Mouse (Mus musculus) heart, adult 2 months (tissue): ENCODE results near the gene Cd3eap. TPM values are rescaled to one million over a fixed set of nuclear protein-coding genes. Genes with fewer than 3 reads are reported as not detected.
A peak's percentile ranks its signal among the peaks of the same experiment; 100 is the strongest.

ENCODE experiments used
- DNase-seq, 2 experiments: peaks; one replicate each; pipeline ENCODE4 v3.0.0; 2021
- H3K27ac ChIP-seq: fragments of 200-600 bp; 2 replicates; pipeline ENCODE4 v1.8.1; 2022
- H3K27me3 ChIP-seq: fragments of 200-500 bp; 2 replicates; pipeline ENCODE4 v1.6.1; 2012; ENCODE audit warnings: mild to moderate bottlenecking, low read length, inconsistent platforms, mixed read lengths; ENCODE audit not compliant: control insufficient read depth, insufficient read depth
- H3K36me3 ChIP-seq: fragments of 200-500 bp; 2 replicates; pipeline ENCODE4 v1.6.1; 2012; ENCODE audit warnings: low read length, inconsistent platforms; ENCODE audit not compliant: control insufficient read depth, insufficient read depth
- H3K4me1 ChIP-seq: fragments of 200-500 bp; 2 replicates; pipeline ENCODE4 v1.6.1; 2011; ENCODE audit warnings: low read length; ENCODE audit not compliant: control insufficient read depth, insufficient read depth
- H3K4me3 ChIP-seq: fragments of 200-600 bp; 2 replicates; pipeline ENCODE4 v1.8.1; 2022
- H3K79me2 ChIP-seq: fragments of 200-500 bp; replicated peaks from 2 replicates; pipeline ENCODE4 v1.6.1; 2012; ENCODE audit warnings: mild to moderate bottlenecking, inconsistent platforms, low read length, moderate library complexity, mixed read lengths; ENCODE audit not compliant: control insufficient read depth, insufficient read depth
- H3K9ac ChIP-seq: fragments of 200-500 bp; 2 replicates; pipeline ENCODE4 v1.6.1; 2012; ENCODE audit warnings: low read depth, mild to moderate bottlenecking, control low read depth, inconsistent platforms, low read length, mixed read lengths
- CTCF ChIP-seq: fragments of 200-600 bp; IDR thresholded peaks from 2 replicates; pipeline ENCODE4 v1.8.1; 2022; ENCODE audit warnings: antibody characterized with exemption, mild to moderate bottlenecking, moderate library complexity
- EP300 ChIP-seq: fragments of 200-500 bp; IDR thresholded peaks from 2 replicates; pipeline ENCODE4 v1.6.1; 2011; ENCODE audit warnings: low read depth, low read length, control low read depth; ENCODE audit not compliant: insufficient read depth
- POLR2A ChIP-seq: fragments of 200-500 bp; IDR thresholded peaks from 2 replicates; pipeline ENCODE4 v1.6.1; 2011; ENCODE audit warnings: mild to moderate bottlenecking, low read depth, low read length, control low read depth; ENCODE audit not compliant: insufficient read depth
- WGBS: fragments of 180-500 bp; shearing (Covaris S2); methylation state at CpG from one replicate; pipeline ENCODE4 v1.1.7; 2018; 5-methylcytosine and 5-hydroxymethylcytosine counted together
- intact Hi-C: fragments of 180-260 bp; cut with DNase I; formaldehyde crosslinking; loops from one replicate; pipeline ENCODE4 v1.15.1; 2025
- microRNA-seq, 2 experiments: library from miRNA; unstranded; fragments of <30 nt; microRNA quantifications; one replicate each; pipeline ENCODE4 v1.2.0; 2021
- polyA plus RNA-seq: library from polyadenylated mRNA; depleted of rRNA; stranded (reverse); fragments of >200 nt; gene quantifications from 2 replicates; pipeline ENCODE4 v1.2.3, GENCODE M21; 2012; rRNA removed
- total RNA-seq, 2 experiments: library from RNA; stranded (reverse); gene quantifications; 2 replicates each; pipeline ENCODE4 v1.2.3; 2021

Cd3eap gene
- total and polyA plus RNA-seq, 3 experiments: 4.7 to 9.7 (median 9.3) TPM

GRCm38 (mm10) chr7:19308454-19309277 lies 50.6 kb downstream of the Cd3eap start:
- Histone ChIP-seq H3K4me1 (0 out of 2 replicates have a peak, but pooled peaks cover 1% of the 10 kb centered on the region), H3K36me3 (no peaks in the 10 kb centered on the region), H3K79me2 (no peaks in the 10 kb centered on the region), H3K27ac (peak overlapping the region; percentile 95), H3K4me3 (peak overlapping the region; percentile 84), H3K9ac (peak overlapping the region; percentile 70), H3K27me3 (no peaks in the 10 kb centered on the region)
- WGBS: under 1% methylated on average over 58 of the region's 58 CpGs
- intact Hi-C loops: no loop called here
- TF ChIP-seq CTCF (peak; percentile 50), POLR2A (peak; percentile 86; the same call in 1 of the 2 replicates), EP300 (peak; percentile 56; the same call in 1 of the 2 replicates)
- peak; percentile 97 for DNase-seq

- TF ChIP-seq EP300 (no peak), POLR2A (no peak), CTCF (no peak)
- H3K27ac ChIP-seq: peak overlapping the region; percentile 95
- intact Hi-C loops: no loop called here
- 0 out of 2 replicates have a peak, but pooled peaks cover 1% of the 10 kb centered on the region for H3K4me1 ChIP-seq
- no peaks in the 10 kb centered on the region for H3K27me3 ChIP-seq
- H3K36me3 ChIP-seq: no peaks in the 10 kb centered on the region
- WGBS: 3% methylated on average over 18 of the region's 18 CpGs
- no peaks in the 10 kb centered on the region for H3K79me2 ChIP-seq
- H3K4me3 ChIP-seq: peak overlapping the region; percentile 84
- DNase-seq: peak in 1 of 2 experiments; percentile 84
- H3K9ac ChIP-seq: peak overlapping the region; percentile 70
Measured at GRCm38 (mm10) chr7:19307739-19308453, 51.4 kb downstream of the Cd3eap start.

- TF ChIP-seq POLR2A (no peak), CTCF (no peak), EP300 (no peak)
- intact Hi-C loops: no loop called here
- no peak overlapping the region for H3K9ac ChIP-seq
- no peak overlapping the region for H3K4me3 ChIP-seq
- H3K79me2 ChIP-seq: no peaks in the 10 kb centered on the region
- no peaks in the 10 kb centered on the region for H3K27me3 ChIP-seq
- H3K27ac ChIP-seq: no peak overlapping the region
- 0 out of 2 replicates have a peak, but pooled peaks cover 1% of the 10 kb centered on the region for H3K4me1 ChIP-seq
- DNase-seq: no peak
- 74% methylated on average over 25 of the region's 25 CpGs for WGBS
- no peaks in the 10 kb centered on the region for H3K36me3 ChIP-seq
Measured at GRCm38 (mm10) chr7:19306819-19307738, 52.2 kb downstream of the Cd3eap start.

Small RNA genes lying within 50 kb of the gene (microRNA-seq; reads per million reads assigned to microRNA genes)
- 0 reads per million in 2 experiments for gene Mir343

Other genes with a start within 250 kb of the Cd3eap start
- gene Gm4969, start 241.1 kb downstream of the Cd3eap start, total RNA-seq: not detected
- 0.09 TPM in 1 of 2 replicates, not detected in the other for gene Gm4969, start 241.1 kb downstream of the Cd3eap start, polyA plus RNA-seq
- 1 to 10 TPM; 4.5 to 5.2 TPM for gene Fbxo46, start 239.6 kb downstream of the Cd3eap start, total RNA-seq
- gene Fbxo46, start 239.6 kb downstream of the Cd3eap start, polyA plus RNA-seq: 3.3 and 5.4 TPM in 2 replicates
- 1 to 10 TPM; 3.8 to 4.6 TPM for gene Qpctl, start 210.2 kb downstream of the Cd3eap start, total RNA-seq
- 5.3 and 6.3 TPM in 2 replicates for gene Qpctl, start 210.2 kb downstream of the Cd3eap start, polyA plus RNA-seq
- 10 to 100 TPM; 58.7 to 68.7 TPM for gene Snrpd2, start 209.8 kb downstream of the Cd3eap start, total RNA-seq
- gene Snrpd2, start 209.8 kb downstream of the Cd3eap start, polyA plus RNA-seq: 28.6 and 34.7 TPM in 2 replicates
- gene Gipr, start 193.4 kb downstream of the Cd3eap start, total RNA-seq: under 1 TPM in 1 of 2 experiments, not detected in 1; 0.16 TPM
- 2.5 and 3.0 TPM in 2 replicates for gene Gipr, start 193.4 kb downstream of the Cd3eap start, polyA plus RNA-seq
- 10 to 100 TPM; 35.6 to 38.7 TPM for gene Eml2, start 183.1 kb downstream of the Cd3eap start, total RNA-seq
- 37.3 and 38.8 TPM in 2 replicates for gene Eml2, start 183.1 kb downstream of the Cd3eap start, polyA plus RNA-seq
- gene Gpr4, start 146.9 kb downstream of the Cd3eap start, total RNA-seq: 1 to 10 TPM; 6.8 to 7.2 TPM
- 17.1 and 22.0 TPM in 2 replicates for gene Gpr4, start 146.9 kb downstream of the Cd3eap start, polyA plus RNA-seq
- 10 to 100 TPM; 59.9 to 66.0 TPM for gene Opa3, start 131.1 kb downstream of the Cd3eap start, total RNA-seq
- 64.6 and 91.3 TPM in 2 replicates for gene Opa3, start 131.1 kb downstream of the Cd3eap start, polyA plus RNA-seq
- 10 to 100 TPM; 25.1 to 30.8 TPM for gene Vasp, start 87.7 kb downstream of the Cd3eap start, total RNA-seq
- 43.3 and 51.5 TPM in 2 replicates for gene Vasp, start 87.7 kb downstream of the Cd3eap start, polyA plus RNA-seq
- gene Ppm1n, start 79.4 kb downstream of the Cd3eap start, total RNA-seq: under 1 TPM in 1 of 2 experiments, not detected in 1; 0.21 TPM
- gene Ppm1n, start 79.4 kb downstream of the Cd3eap start, polyA plus RNA-seq: 0.09 and 0.33 TPM in 2 replicates
- gene Rtn2, start 76.9 kb downstream of the Cd3eap start, total RNA-seq: 100 to 1,000 TPM; 114 to 136 TPM
- gene Rtn2, start 76.9 kb downstream of the Cd3eap start, polyA plus RNA-seq: 273 and 340 TPM in 2 replicates
- gene Fosb, start 49.4 kb downstream of the Cd3eap start, total RNA-seq: 1 to 10 TPM in 1 of 2 experiments, under 1 TPM in 1; 0.89 to 1.1 TPM
- 0.94 and 1.1 TPM in 2 replicates for gene Fosb, start 49.4 kb downstream of the Cd3eap start, polyA plus RNA-seq
- gene Ercc1, start 14.7 kb downstream of the Cd3eap start, total RNA-seq: 10 to 100 TPM; 46.8 to 48.6 TPM
- 47.1 and 49.1 TPM in 2 replicates for gene Ercc1, start 14.7 kb downstream of the Cd3eap start, polyA plus RNA-seq
- gene Ppp1r13l, start 266 bp upstream of the Cd3eap start, total RNA-seq: 10 to 100 TPM; 43.9 to 45.1 TPM
- 23.5 and 30.1 TPM in 2 replicates for gene Ppp1r13l, start 266 bp upstream of the Cd3eap start, polyA plus RNA-seq
- gene Ercc2, start 22.5 kb upstream of the Cd3eap start, total RNA-seq: 10 to 100 TPM; 10.9 to 11.6 TPM
- gene Ercc2, start 22.5 kb upstream of the Cd3eap start, polyA plus RNA-seq: 22.6 and 24.8 TPM in 2 replicates
- gene Klc3, start 44.6 kb upstream of the Cd3eap start, total RNA-seq: under 1 TPM; 0.21 to 0.25 TPM
- 0.29 and 0.59 TPM in 2 replicates for gene Klc3, start 44.6 kb upstream of the Cd3eap start, polyA plus RNA-seq
- 1,000 to 10,000 TPM; 3,482 to 3,985 TPM for gene Ckm, start 45.3 kb upstream of the Cd3eap start, total RNA-seq
- 7,008 and 7,255 TPM in 2 replicates for gene Ckm, start 45.3 kb upstream of the Cd3eap start, polyA plus RNA-seq
- 10 to 100 TPM; 22.4 to 27.2 TPM for gene Mark4, start 99.3 kb upstream of the Cd3eap start, total RNA-seq
- gene Mark4, start 99.3 kb upstream of the Cd3eap start, polyA plus RNA-seq: 11.1 and 11.8 TPM in 2 replicates
- gene Exoc3l2, start 103.8 kb upstream of the Cd3eap start, total RNA-seq: 1 to 10 TPM in 1 of 2 experiments, under 1 TPM in 1; 0.80 to 1.2 TPM
- 1.5 and 1.7 TPM in 2 replicates for gene Exoc3l2, start 103.8 kb upstream of the Cd3eap start, polyA plus RNA-seq
- 1 to 10 TPM; 2.2 to 2.5 TPM for gene Bloc1s3, start 148.9 kb upstream of the Cd3eap start, total RNA-seq
- 3.9 and 5.4 TPM in 2 replicates for gene Bloc1s3, start 148.9 kb upstream of the Cd3eap start, polyA plus RNA-seq
- 10 to 100 TPM; 32.2 to 33.5 TPM for gene Trappc6a, start 148.9 kb upstream of the Cd3eap start, total RNA-seq
- 32.9 and 45.0 TPM in 2 replicates for gene Trappc6a, start 148.9 kb upstream of the Cd3eap start, polyA plus RNA-seq
- gene Nkpd1, start 158.4 kb upstream of the Cd3eap start, total RNA-seq: not detected
- 0.06 TPM in 1 of 2 replicates, not detected in the other for gene Nkpd1, start 158.4 kb upstream of the Cd3eap start, polyA plus RNA-seq
- gene Ppp1r37, start 203.6 kb upstream of the Cd3eap start, total RNA-seq: 10 to 100 TPM; 58.0 to 69.5 TPM
- gene Ppp1r37, start 203.6 kb upstream of the Cd3eap start, polyA plus RNA-seq: 56.0 and 66.4 TPM in 2 replicates
- under 1 TPM; 0.42 to 0.43 TPM for gene Zfp296, start 217.8 kb upstream of the Cd3eap start, total RNA-seq
- 0.82 and 1.0 TPM in 2 replicates for gene Zfp296, start 217.8 kb upstream of the Cd3eap start, polyA plus RNA-seq
- 10 to 100 TPM; 48.5 to 48.6 TPM for gene Gemin7, start 218.1 kb upstream of the Cd3eap start, total RNA-seq
- 75.2 and 87.3 TPM in 2 replicates for gene Gemin7, start 218.1 kb upstream of the Cd3eap start, polyA plus RNA-seq
- gene Clasrp, start 245.0 kb upstream of the Cd3eap start, total RNA-seq: 10 to 100 TPM; 13.9 to 14.0 TPM
- 26.1 and 32.0 TPM in 2 replicates for gene Clasrp, start 245.0 kb upstream of the Cd3eap start, polyA plus RNA-seq